Mouse (Mus musculus): ENCODE measurements around the gene Cox6a1. TPM values are rescaled to one million over a fixed set of nuclear protein-coding genes. Genes with fewer than 3 reads are reported as not detected.
"Not testable (repeated sequence)": the region's sequence is repeated elsewhere in the genome, so short reads cannot be mapped to it uniquely, and the experiment has no call there.

Cox6a1 gene
- polyA plus RNA-seq (2021): 1,264 TPM

GRCm38 (mm10) chr5:115348546-115349224 is at the start of gene Cox6a1:
Cox6a1 (minus strand) TSS chr5:115348981.
- ATAC-seq (peak; percentile 46), DNase-seq (ENCODE audit: low read depth, low spot score) (peak; percentile 94)
- ChIA-PET CTCF (interaction anchor here (1.0 to 2.6 kb wide), 5 partner anchors 11 to 189 kb away, joined by 3 to 13 read pairs (median 8); no protein-coding TSS in a partner anchor), POLR2A (interaction anchor here (0.7 to 1.1 kb wide), 7 partner anchors 10 to 642 kb away, joined by 3 to 11 read pairs (median 3); no protein-coding TSS in a partner anchor)
- in situ Hi-C loops (cut with MboI; ENCODE audit: low pct_unique_long_range_greater_than_20kb): loop anchor here (10.0 kb wide), 1 partner anchor 344 kb away; no protein-coding TSS in a partner anchor
- H3K27me3 ChIP-seq: no peaks in the 10 kb centered on the region
- TF ChIP-seq CTCF (IDR thresholded peaks at IDR 0.05): no peak

- DNase-seq (ENCODE audit: low read depth, low spot score) (no peak), ATAC-seq (no peak)
- ChIA-PET CTCF (no interaction called here), POLR2A (interaction anchor here (0.7 to 2.1 kb wide), 2 partner anchors 12 to 18 kb away, joined by 5 to 6 read pairs; no protein-coding TSS in a partner anchor)
- no peaks in the 10 kb centered on the region for H3K27me3 ChIP-seq
- TF ChIP-seq CTCF (IDR thresholded peaks at IDR 0.05): no peak
- in situ Hi-C loops (cut with MboI; ENCODE audit: low pct_unique_long_range_greater_than_20kb): no loop called here
Observed at GRCm38 (mm10) chr5:115397839-115398780, 49.3 kb upstream of the Cox6a1 start.

- DNase-seq (ENCODE audit: low read depth, low spot score): no peak
- ChIA-PET CTCF (no interaction called here), POLR2A (interaction anchor here (0.6 to 2.1 kb wide), 2 partner anchors 17 to 96 kb away, joined by 4 to 5 read pairs; no protein-coding TSS in a partner anchor)
- in situ Hi-C loops (cut with MboI; ENCODE audit: low pct_unique_long_range_greater_than_20kb): no loop called here
- no peak for TF ChIP-seq CTCF (IDR thresholded peaks at IDR 0.05)
- no peaks in the 10 kb centered on the region for H3K27me3 ChIP-seq
- no peak for ATAC-seq
Observed at GRCm38 (mm10) chr5:115396654-115397053, 47.9 kb upstream of the Cox6a1 start.

GRCm38 (mm10) chr5:115394836-115395235 is 46.1 kb upstream of the Cox6a1 start:
- ATAC-seq (no peak), DNase-seq (ENCODE audit: low read depth, low spot score) (no peak)
- no peaks in the 10 kb centered on the region for H3K27me3 ChIP-seq
- ChIA-PET CTCF (no interaction called here), POLR2A (interaction anchor here (0.6 to 0.9 kb wide), 3 partner anchors 9 to 161 kb away, joined by 3 to 8 read pairs (median 3); no protein-coding TSS in a partner anchor)
- no peak for TF ChIP-seq CTCF (IDR thresholded peaks at IDR 0.05)
- in situ Hi-C loops (cut with MboI; ENCODE audit: low pct_unique_long_range_greater_than_20kb): no loop called here

- CTCF ChIA-PET: no interaction called here
- ATAC-seq: no peak
- in situ Hi-C loops (cut with MboI; ENCODE audit: low pct_unique_long_range_greater_than_20kb): no loop called here
Observed at GRCm38 (mm10) chr5:115394223-115394622, 45.4 kb upstream of the Cox6a1 start.

GRCm38 (mm10) chr5:115392969-115393368 is 44.2 kb upstream of the Cox6a1 start:
- ATAC-seq (no peak), DNase-seq (ENCODE audit: low read depth, low spot score) (no peak)
- TF ChIP-seq CTCF (IDR thresholded peaks at IDR 0.05): no peak
- ChIA-PET POLR2A (no interaction called here), CTCF (no interaction called here)
- no peaks in the 10 kb centered on the region for H3K27me3 ChIP-seq
- in situ Hi-C loops (cut with MboI; ENCODE audit: low pct_unique_long_range_greater_than_20kb): no loop called here

More at GRCm38 (mm10) chr5:115394223-115394622, 45.4 kb upstream of the Cox6a1 start:
- POLR2A ChIA-PET: interaction anchor here (0.6 to 0.9 kb wide), 3 partner anchors 8 to 162 kb away, joined by 3 to 8 read pairs (median 3); no protein-coding TSS in a partner anchor
- H3K27me3 ChIP-seq: no peaks in the 10 kb centered on the region
- DNase-seq (ENCODE audit: low read depth, low spot score): no peak
- TF ChIP-seq CTCF (IDR thresholded peaks at IDR 0.05): no peak

- DNase-seq (ENCODE audit: low read depth, low spot score) (no peak), ATAC-seq (no peak)
- no peaks in the 10 kb centered on the region for H3K27me3 ChIP-seq
- CTCF ChIA-PET: no interaction called here
- no peak for TF ChIP-seq CTCF (IDR thresholded peaks at IDR 0.05)
- POLR2A ChIA-PET: no interaction called here
- in situ Hi-C loops (cut with MboI; ENCODE audit: low pct_unique_long_range_greater_than_20kb): no loop called here
Observed at GRCm38 (mm10) chr5:115391935-115392334, 43.2 kb upstream of the Cox6a1 start.

GRCm38 (mm10) chr5:115378882-115379281 is 30.1 kb upstream of the Cox6a1 start:
- ATAC-seq; H3K27me3 ChIP-seq; in situ Hi-C loops (cut with MboI; ENCODE audit: low pct_unique_long_range_greater_than_20kb); POLR2A ChIA-PET; DNase-seq (ENCODE audit: low read depth, low spot score): not testable (repeated sequence)
- CTCF ChIA-PET: interaction anchor here (0.9 kb wide), 1 partner anchor 9 kb away, joined by 3 read pairs; no protein-coding TSS in a partner anchor

- TF ChIP-seq CTCF (IDR thresholded peaks at IDR 0.05): no peak
- CTCF ChIA-PET: no interaction called here
Observed at GRCm38 (mm10) chr5:115375436-115375835, 26.7 kb upstream of the Cox6a1 start.

GRCm38 (mm10) chr5:115374204-115374820 is 25.5 kb upstream of the Cox6a1 start:
- no peak for TF ChIP-seq CTCF (IDR thresholded peaks at IDR 0.05)
- ATAC-seq (no peak), DNase-seq (ENCODE audit: low read depth, low spot score) (no peak)
- in situ Hi-C loops (cut with MboI; ENCODE audit: low pct_unique_long_range_greater_than_20kb): no loop called here
- ChIA-PET CTCF (no interaction called here), POLR2A (no interaction called here)
- H3K27me3 ChIP-seq: no peaks in the 10 kb centered on the region

More at GRCm38 (mm10) chr5:115375436-115375835, 26.7 kb upstream of the Cox6a1 start:
- in situ Hi-C loops (cut with MboI; ENCODE audit: low pct_unique_long_range_greater_than_20kb): no loop called here
- DNase-seq (ENCODE audit: low read depth, low spot score) (no peak), ATAC-seq (no peak)
- POLR2A ChIA-PET: no interaction called here
- H3K27me3 ChIP-seq: no peaks in the 10 kb centered on the region

All from Patski (cell line).